Mouse (Mus musculus) kidney, adult 2 months (tissue): ENCODE measurements at regions not wholly inside any gene's neighbourhood (a gene's known extent, or its start where the extent isn't known, plus 50 kb on each side); places are given as distances from the start of the nearest gene placed in this dataset.

ENCODE experiments used
- CTCF ChIP-seq: fragments of 200-500 bp; conservative IDR thresholded peaks from 2 replicates; pipeline ENCODE4 v1.5.1; 2011; ENCODE audit warnings: low read depth, mild to moderate bottlenecking, control low read depth, low read length, moderate library complexity, mixed read lengths; ENCODE audit not compliant: insufficient read depth, insufficient read length
- POLR2A ChIP-seq: fragments of 200-500 bp; IDR thresholded peaks from one replicate; pipeline ENCODE4 v1.6.1; 2011; ENCODE audit warnings: low read depth, low read length, control low read depth

DNA sequence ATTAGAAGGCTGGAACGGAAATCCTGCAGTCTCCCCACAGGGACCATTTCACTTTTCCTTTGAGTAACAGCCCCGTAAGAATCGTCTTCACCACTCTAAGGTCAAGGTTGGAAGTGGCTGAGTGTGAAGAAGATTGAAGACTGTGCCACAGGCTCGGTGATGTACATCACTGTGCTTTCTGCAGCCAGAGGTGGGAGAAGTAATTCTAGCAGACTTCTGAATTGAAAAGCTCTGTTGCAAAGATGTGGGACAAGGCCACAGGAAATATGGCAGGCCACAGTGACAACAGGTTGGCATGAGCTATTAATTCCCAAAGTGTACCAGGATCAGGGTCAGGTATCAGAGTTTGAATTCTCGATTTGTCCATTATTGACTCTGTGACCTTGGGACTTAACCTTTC, 219.9 kb downstream of the Tmem114 start:
- no peak for TF ChIP-seq CTCF
- TF ChIP-seq POLR2A, result no peak
